Mouse (Mus musculus): ENCODE data around the gene Abhd17c. TPM values are rescaled to one million over a fixed set of nuclear protein-coding genes. Genes with fewer than 3 reads are reported as not detected.

The Abhd17c gene
- total and polyA plus RNA-seq, 3 experiments, result 29.5 to 34.8 (median 32.7) TPM

DNA sequence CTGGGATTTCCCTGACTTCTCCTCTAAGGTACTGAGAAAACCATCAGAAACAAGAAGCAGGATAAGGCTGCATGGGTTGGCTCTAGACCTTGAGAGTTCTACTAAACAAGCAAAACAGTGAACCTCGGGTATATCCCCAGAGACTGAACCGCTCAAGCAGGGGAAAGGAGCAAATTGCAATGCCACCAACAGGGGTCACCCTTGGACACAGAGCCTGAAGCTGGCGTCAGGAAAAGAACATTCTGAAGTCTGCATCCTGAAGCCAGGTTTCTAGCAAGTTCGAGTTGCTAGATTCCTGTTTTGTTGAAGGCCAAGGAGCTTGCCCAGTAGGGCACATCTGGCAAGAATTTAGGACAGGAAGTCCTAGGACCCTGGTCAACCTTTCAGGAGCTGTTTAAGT is 62.7 kb downstream of the Abhd17c start:
- no peaks in the 10 kb centered on the region for H3K36me3 ChIP-seq (ENCODE audit: control insufficient read depth, insufficient read depth, low read length)
- 5% methylated on average over 4 of the region's 4 CpGs for WGBS
- TF ChIP-seq CTCF (IDR thresholded peaks at IDR 0.05) (peak; percentile 86), POLR2A (IDR thresholded peaks at IDR 0.05; ENCODE audit: insufficient read depth, low read depth, low read length) (no peak), EP300 (IDR thresholded peaks at IDR 0.05; ENCODE audit: insufficient read depth, low read depth, low read length) (no peak)
- no peak overlapping the region for H3K4me3 ChIP-seq
- H3K79me2 ChIP-seq (replicated peaks; ENCODE audit: control insufficient read depth, insufficient read depth, low read length), result no peaks in the 10 kb centered on the region
- H3K4me1 ChIP-seq (ENCODE audit: control insufficient read depth, insufficient read depth, low read length), result no peaks in the 10 kb centered on the region
- intact Hi-C loops (cut with DNase I), result loop anchor here (1.0 kb wide), 2 partner anchors 183 to 267 kb away; no protein-coding TSS in a partner anchor
- H3K27ac ChIP-seq, result no peak overlapping the region
- H3K27me3 ChIP-seq (ENCODE audit: control insufficient read depth, insufficient read depth, low read length), result no peaks in the 10 kb centered on the region; the same call in 1 of the 2 replicates
- DNase-seq, result peak; percentile 64 to 78
- H3K9ac ChIP-seq (ENCODE audit: low read depth, low read length), result no peak overlapping the region

DNA sequence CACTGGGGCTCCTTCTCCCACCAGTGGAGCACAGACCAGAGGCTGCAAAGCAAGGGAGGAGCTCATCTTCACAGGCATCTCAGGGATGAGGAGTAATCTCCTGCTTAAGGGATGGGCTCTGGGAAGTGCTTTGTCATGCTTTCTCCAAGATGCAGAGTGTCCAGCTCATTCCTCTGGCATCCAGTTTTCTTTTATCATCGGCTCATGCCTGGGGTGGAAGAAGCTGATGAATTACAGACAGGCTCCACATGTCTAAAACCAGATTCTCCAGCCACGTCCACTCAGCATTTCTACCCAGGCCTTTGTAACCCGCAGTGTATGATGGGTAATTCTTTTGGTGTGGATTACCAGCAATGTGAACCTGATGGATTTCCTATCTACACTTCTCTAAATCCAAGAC is 63.5 kb downstream of the Abhd17c start:
- DNase-seq, result no peak
- Histone ChIP-seq H3K79me2 (replicated peaks; ENCODE audit: control insufficient read depth, insufficient read depth, low read length) (no peaks in the 10 kb centered on the region), H3K36me3 (ENCODE audit: control insufficient read depth, insufficient read depth, low read length) (no peaks in the 10 kb centered on the region), H3K4me3 (no peak overlapping the region), H3K27ac (no peak overlapping the region), H3K9ac (ENCODE audit: low read depth, low read length) (no peak overlapping the region), H3K4me1 (ENCODE audit: control insufficient read depth, insufficient read depth, low read length) (no peaks in the 10 kb centered on the region), H3K27me3 (ENCODE audit: control insufficient read depth, insufficient read depth, low read length) (no peaks in the 10 kb centered on the region; the same call in 1 of the 2 replicates)
- WGBS, result 64% methylated on average over 3 of the region's 3 CpGs
- intact Hi-C loops (cut with DNase I), result no loop called here
- TF ChIP-seq EP300 (IDR thresholded peaks at IDR 0.05; ENCODE audit: insufficient read depth, low read depth, low read length), result no peak
- no peak for TF ChIP-seq CTCF (IDR thresholded peaks at IDR 0.05)
- TF ChIP-seq POLR2A (IDR thresholded peaks at IDR 0.05; ENCODE audit: insufficient read depth, low read depth, low read length), result no peak

DNA sequence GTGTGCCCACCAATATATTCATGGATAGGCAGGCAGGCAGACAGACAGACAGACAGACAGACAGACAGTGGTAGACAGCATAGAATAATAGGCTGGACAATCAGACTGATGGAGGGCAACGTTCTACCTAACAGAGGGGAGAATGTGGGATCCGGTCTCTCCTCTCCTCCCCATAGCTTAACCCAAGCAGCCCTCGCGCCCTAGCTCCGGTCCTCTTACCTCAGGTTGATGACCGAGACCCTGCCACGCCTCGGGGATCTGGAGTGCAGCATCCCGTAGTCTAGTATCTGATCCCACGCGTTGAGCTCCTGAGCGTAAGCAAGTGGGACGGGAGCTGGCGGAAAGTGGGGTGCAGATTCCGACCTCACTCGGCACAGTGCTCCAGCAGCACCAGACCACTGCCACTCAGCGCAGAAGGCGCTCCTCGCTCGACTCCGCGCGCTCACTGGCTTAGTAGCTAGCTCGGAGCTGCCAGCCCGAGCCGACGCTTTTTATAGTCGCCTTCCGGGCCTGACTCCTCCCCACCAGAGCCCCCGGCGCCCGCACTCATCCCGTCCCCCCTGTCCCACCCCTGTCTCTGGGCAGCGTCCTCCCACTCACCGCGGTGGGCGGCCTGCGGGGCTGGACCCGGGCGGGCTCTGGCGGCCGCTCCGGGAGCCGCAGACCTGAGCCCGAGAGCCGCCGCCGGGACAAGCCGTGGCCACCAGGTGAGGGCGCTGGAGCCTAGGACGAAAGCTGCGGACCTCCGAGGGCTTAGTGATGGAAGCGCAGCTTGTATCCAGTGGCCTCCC is 65.5 kb downstream of the Abhd17c start, which contains the start of gene Cemip:
Cemip (minus strand) TSS at position 464 of the 791 bp plus-strand sequence.
- WGBS, result 1% methylated on average over 53 of the region's 54 CpGs
- no peaks in the 10 kb centered on the region for H3K4me1 ChIP-seq (ENCODE audit: control insufficient read depth, insufficient read depth, low read length)
- H3K27me3 ChIP-seq (ENCODE audit: control insufficient read depth, insufficient read depth, low read length), result no peaks in the 10 kb centered on the region; the same call in 1 of the 2 replicates
- no peaks in the 10 kb centered on the region for H3K79me2 ChIP-seq (replicated peaks; ENCODE audit: control insufficient read depth, insufficient read depth, low read length)
- no peak within 1 kb of the TSS for H3K9ac ChIP-seq (ENCODE audit: low read depth, low read length)
- no peak within 1 kb of the TSS for H3K27ac ChIP-seq
- intact Hi-C loops (cut with DNase I), result loop anchor here (1.0 kb wide), 1 partner anchor 172 kb away; no protein-coding TSS in a partner anchor
- peak within 1 kb of the TSS; percentile 44 for H3K4me3 ChIP-seq
- peak; percentile 87 for TF ChIP-seq CTCF (IDR thresholded peaks at IDR 0.05)
- no peak for TF ChIP-seq POLR2A (IDR thresholded peaks at IDR 0.05; ENCODE audit: insufficient read depth, low read depth, low read length)
- peak; percentile 75 to 85 for DNase-seq
- H3K36me3 ChIP-seq (ENCODE audit: control insufficient read depth, insufficient read depth, low read length), result no peaks in the 10 kb centered on the region

DNA sequence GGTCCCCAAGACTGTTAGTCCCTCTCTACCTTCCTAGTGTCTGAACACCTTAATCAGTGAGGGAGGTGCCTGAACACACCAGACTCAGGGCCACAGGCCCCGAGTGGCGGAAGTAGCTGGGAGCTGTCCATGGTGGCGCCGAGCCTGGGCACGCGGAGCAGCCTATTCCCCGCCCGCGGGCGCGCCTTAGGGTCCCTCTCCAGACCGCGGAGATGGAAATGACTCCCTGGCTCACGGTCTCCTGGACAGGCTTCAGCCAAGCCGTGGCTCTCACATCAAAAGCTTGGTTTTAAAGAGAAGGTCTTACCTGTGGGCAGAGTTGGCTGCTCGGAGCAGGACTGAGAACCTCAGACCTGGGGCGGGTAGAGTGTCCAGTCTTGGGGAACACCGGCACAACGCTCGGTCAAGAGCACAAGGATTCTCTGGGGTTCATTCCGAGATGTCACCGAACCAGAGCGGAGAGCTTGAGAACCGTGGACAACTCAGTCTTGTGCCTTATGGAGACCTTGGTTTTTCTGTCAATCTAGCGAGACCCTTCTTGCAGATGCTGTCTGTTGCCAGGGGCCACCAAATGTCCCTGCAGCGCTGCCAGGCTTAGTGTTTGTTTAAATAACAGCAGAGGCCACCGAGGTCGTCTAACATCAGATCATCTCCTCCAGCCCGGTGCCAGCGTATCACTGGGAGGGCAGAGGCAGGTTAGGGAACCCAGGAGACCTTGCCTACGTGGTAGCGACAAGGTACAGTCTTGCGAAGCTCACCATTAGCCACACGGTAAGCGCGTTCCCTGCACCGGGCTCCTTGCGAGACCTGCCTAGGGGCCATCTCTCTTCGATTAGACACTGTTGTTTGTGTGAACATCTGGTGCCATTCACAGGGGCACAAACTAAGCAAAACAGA is 66.4 kb downstream of the Abhd17c start:
- H3K79me2 ChIP-seq (replicated peaks; ENCODE audit: control insufficient read depth, insufficient read depth, low read length), result no peaks in the 10 kb centered on the region
- TF ChIP-seq EP300 (IDR thresholded peaks at IDR 0.05; ENCODE audit: insufficient read depth, low read depth, low read length), result no peak
- TF ChIP-seq CTCF (IDR thresholded peaks at IDR 0.05), result no peak
- TF ChIP-seq POLR2A (IDR thresholded peaks at IDR 0.05; ENCODE audit: insufficient read depth, low read depth, low read length), result no peak
- H3K4me3 ChIP-seq, result no peak overlapping the region
- H3K27me3 ChIP-seq (ENCODE audit: control insufficient read depth, insufficient read depth, low read length), result no peaks in the 10 kb centered on the region; the same call in 1 of the 2 replicates
- DNase-seq, result peak; percentile 23 to 63
- H3K27ac ChIP-seq, result no peak overlapping the region
- 7% methylated on average over 39 of the region's 39 CpGs for WGBS
- no peaks in the 10 kb centered on the region for H3K4me1 ChIP-seq (ENCODE audit: control insufficient read depth, insufficient read depth, low read length)
- H3K9ac ChIP-seq (ENCODE audit: low read depth, low read length), result no peak overlapping the region
- intact Hi-C loops (cut with DNase I), result no loop called here
- H3K36me3 ChIP-seq (ENCODE audit: control insufficient read depth, insufficient read depth, low read length), result no peaks in the 10 kb centered on the region

DNA sequence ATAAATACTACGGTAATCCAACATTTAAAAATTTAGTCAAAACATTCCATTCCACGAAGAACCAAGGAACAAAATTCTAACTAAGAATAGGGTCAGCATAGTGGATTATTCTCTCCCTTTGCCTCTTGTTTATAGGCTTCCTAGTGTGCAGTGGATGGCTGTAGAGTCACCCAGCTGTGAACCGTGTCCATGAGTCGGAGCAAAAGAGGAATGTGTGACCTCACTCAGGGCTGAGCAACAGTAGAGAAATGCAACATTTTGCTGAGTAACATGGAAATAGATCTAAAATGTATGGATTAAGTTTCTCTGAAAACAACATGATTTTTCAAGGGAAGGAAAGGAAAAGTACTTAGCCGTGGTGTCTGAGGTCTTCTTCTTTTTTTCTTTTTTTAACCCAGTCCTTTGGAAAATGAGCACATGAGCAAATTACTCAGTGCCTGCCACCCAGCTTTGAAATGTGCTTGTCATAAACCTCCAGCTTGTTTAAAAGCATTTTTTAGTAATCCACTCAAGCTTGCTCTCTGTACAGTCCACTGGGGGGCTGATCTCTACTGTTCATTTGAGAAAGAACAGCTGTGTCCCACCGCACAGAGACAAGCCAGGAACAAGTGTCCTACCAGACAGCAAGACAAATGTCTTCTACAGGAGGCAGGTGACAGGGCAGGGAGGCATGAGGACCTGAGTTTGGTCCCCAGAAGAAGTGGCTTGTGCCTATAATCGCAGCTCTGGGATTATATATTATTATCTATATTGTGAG is 74.3 kb downstream of the Abhd17c start:
- no peak overlapping the region for H3K27ac ChIP-seq
- no peaks in the 10 kb centered on the region for H3K4me1 ChIP-seq (ENCODE audit: control insufficient read depth, insufficient read depth, low read length)
- DNase-seq, result no peak
- H3K27me3 ChIP-seq (ENCODE audit: control insufficient read depth, insufficient read depth, low read length), result no peaks in the 10 kb centered on the region
- no peaks in the 10 kb centered on the region for H3K79me2 ChIP-seq (replicated peaks; ENCODE audit: control insufficient read depth, insufficient read depth, low read length)
- intact Hi-C loops (cut with DNase I), result no loop called here
- H3K9ac ChIP-seq (ENCODE audit: low read depth, low read length), result no peak overlapping the region
- H3K36me3 ChIP-seq (ENCODE audit: control insufficient read depth, insufficient read depth, low read length), result no peaks in the 10 kb centered on the region
- H3K4me3 ChIP-seq, result no peak overlapping the region
- WGBS, result 66% methylated on average over 7 of the region's 7 CpGs
- TF ChIP-seq CTCF (IDR thresholded peaks at IDR 0.05) (no peak), POLR2A (IDR thresholded peaks at IDR 0.05; ENCODE audit: insufficient read depth, low read depth, low read length) (no peak), EP300 (IDR thresholded peaks at IDR 0.05; ENCODE audit: insufficient read depth, low read depth, low read length) (no peak)
